Mouse (Mus musculus) myocyte (in vitro differentiated cells): ENCODE results near the gene Ccdc121. TPM values are rescaled to one million over a fixed set of nuclear protein-coding genes. Genes with fewer than 3 reads are reported as not detected.

ENCODE experiments used
- H3K27me3 ChIP-seq: one replicate; pipeline ENCODE4 v1.6.1; 2011; ENCODE audit not compliant: control insufficient read depth, insufficient read depth, insufficient read length
- H3K36me3 ChIP-seq: one replicate; pipeline ENCODE4 v1.6.1; 2011; ENCODE audit not compliant: control insufficient read depth, insufficient read depth
- H3K4me2 ChIP-seq: one replicate; pipeline ENCODE4 v1.6.1; 2011; ENCODE audit warnings: low read depth, control low read depth
- H3K4me3 ChIP-seq: one replicate; pipeline ENCODE4 v1.5.1; 2011; ENCODE audit warnings: mild to moderate bottlenecking, control low read depth, moderate library complexity
- H3K79me2 ChIP-seq: one replicate; pipeline ENCODE4 v1.6.1; 2011; ENCODE audit not compliant: control insufficient read depth, insufficient read depth
- H3ac ChIP-seq: one replicate; pipeline ENCODE4 v1.6.1; 2011; ENCODE audit not compliant: control insufficient read depth, insufficient read length
- CEBPB ChIP-seq: IDR thresholded peaks from 2 replicates; pipeline ENCODE4 v1.6.1; 2011; ENCODE audit warnings: mild to moderate bottlenecking, moderate library complexity; ENCODE audit not compliant: poor library complexity, insufficient read depth, severe bottlenecking
- E2F4 ChIP-seq: IDR thresholded peaks from one replicate; pipeline ENCODE4 v1.6.1; 2011; ENCODE audit warnings: mild to moderate bottlenecking, control low read depth, moderate library complexity; ENCODE audit not compliant: insufficient read depth
- MAX ChIP-seq: IDR thresholded peaks from one replicate; pipeline ENCODE4 v1.6.1; 2011; ENCODE audit warnings: low read depth, mild to moderate bottlenecking, control low read depth
- MYOD1 ChIP-seq, 3 experiments: IDR thresholded peaks; one replicate each; pipeline ENCODE4 v1.6.1; 2011; ENCODE audit warnings: control low read depth in 2 of 3, low read depth in 2 of 3, mild to moderate bottlenecking in 2 of 3, moderate library complexity in 1 of 3; ENCODE audit not compliant: insufficient read length in 2 of 3, control insufficient read depth in 1 of 3
- MYOG ChIP-seq, 3 experiments: IDR thresholded peaks; one replicate each; pipeline ENCODE4 v1.6.1; 2011; ENCODE audit warnings: control low read depth in 2 of 3, low read depth in 2 of 3, mild to moderate bottlenecking in 2 of 3; ENCODE audit not compliant: insufficient read length in 2 of 3, control insufficient read depth in 1 of 3, insufficient read depth in 1 of 3
- POLR2A ChIP-seq: IDR thresholded peaks from one replicate; pipeline ENCODE4 v1.6.1; 2011; ENCODE audit warnings: low read depth, mild to moderate bottlenecking, control low read depth, moderate library complexity; ENCODE audit not compliant: insufficient read length
- POLR2AphosphoS2 ChIP-seq: IDR thresholded peaks from one replicate; pipeline ENCODE4 v1.6.1; 2011; ENCODE audit warnings: low read depth, control low read depth; ENCODE audit not compliant: insufficient read length
- REST ChIP-seq: IDR thresholded peaks from one replicate; pipeline ENCODE4 v1.6.1; 2011; ENCODE audit warnings: mild to moderate bottlenecking, control low read depth, moderate library complexity; ENCODE audit not compliant: insufficient read depth, insufficient read length
- SRF ChIP-seq: IDR thresholded peaks from one replicate; pipeline ENCODE4 v1.6.1; 2011; ENCODE audit warnings: low read depth; ENCODE audit not compliant: control insufficient read depth, insufficient read length
- TCF12 ChIP-seq: IDR thresholded peaks from one replicate; pipeline ENCODE4 v1.6.1; 2011; ENCODE audit warnings: mild to moderate bottlenecking, control low read depth; ENCODE audit not compliant: poor library complexity, insufficient read depth, severe bottlenecking
- TCF3 ChIP-seq: IDR thresholded peaks from one replicate; pipeline ENCODE4 v1.6.1; 2011; ENCODE audit warnings: low read depth, control low read depth; ENCODE audit not compliant: insufficient read length
- USF1 ChIP-seq: IDR thresholded peaks from one replicate; pipeline ENCODE4 v1.6.1; 2011; ENCODE audit warnings: low read depth, mild to moderate bottlenecking, control low read depth, moderate library complexity
- polyA plus RNA-seq: library from polyadenylated mRNA; unstranded; fragments of >200 nt; fragmentation: generic; extraction: Trizol; gene quantifications from one replicate; pipeline ENCODE4 v1.2.1, GENCODE M21; 2012; ENCODE audit warnings: missing spikeins

Gene Ccdc121
- not detected for polyA plus RNA-seq

- H3K79me2 ChIP-seq = no peaks in the 10 kb centered on the region
- no peak within 1 kb of the TSS for H3K4me3 ChIP-seq
- TF ChIP-seq POLR2A = no peak
- TF ChIP-seq TCF12 = no peak
- TF ChIP-seq SRF = no peak
- TF ChIP-seq USF1 = no peak
- TF ChIP-seq TCF3 = no peak
- TF ChIP-seq MAX = no peak
- TF ChIP-seq E2F4 = no peak
- TF ChIP-seq CEBPB = no peak
- no peak for TF ChIP-seq MYOD1 (IDR thresholded peaks at IDR 0.05; ENCODE audit: control insufficient read depth in 1 of 3, insufficient read length in 2 of 3, low read depth in 2 of 3)
- TF ChIP-seq POLR2AphosphoS2 = no peak
- TF ChIP-seq MYOG (IDR thresholded peaks at IDR 0.05; ENCODE audit: control insufficient read depth in 1 of 3, insufficient read depth in 1 of 3, insufficient read length in 2 of 3, low read depth in 2 of 3) = no peak
- no peak for TF ChIP-seq REST
- no peak within 1 kb of the TSS for H3ac ChIP-seq
- no peaks in the 10 kb centered on the region for H3K36me3 ChIP-seq
- no peak within 1 kb of the TSS for H3K4me2 ChIP-seq
- no peaks in the 10 kb centered on the region for H3K27me3 ChIP-seq
Observed at GRCm38 (mm10) chr1:181511307-181511706, at the start of gene Ccdc121. Ccdc121 (minus strand) TSS chr1:181511451.

DNA sequence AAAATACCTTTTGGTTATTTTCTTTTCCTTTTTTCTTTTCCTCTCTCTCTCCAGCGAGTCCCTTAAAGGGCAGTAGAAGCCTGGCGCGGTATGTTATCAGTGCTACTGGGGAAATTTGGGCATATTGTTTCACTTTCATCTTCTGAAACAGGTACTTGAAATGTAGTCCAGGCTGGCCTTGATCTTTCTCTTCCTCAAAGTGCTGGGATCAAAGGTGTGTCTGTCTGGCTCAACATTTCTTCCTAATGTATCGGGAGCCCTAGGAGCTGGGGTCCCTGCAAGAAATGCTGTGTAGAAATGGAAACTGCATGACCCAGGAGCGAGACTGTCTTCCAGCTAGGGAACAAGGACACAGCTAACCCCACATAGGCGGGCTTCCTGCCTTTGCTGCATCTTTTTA lies 49.1 kb upstream of the Ccdc121 start:
- Histone ChIP-seq H3K4me2 (peak overlapping the region; percentile 4), H3K36me3 (no peaks in the 10 kb centered on the region), H3ac (no peak overlapping the region), H3K79me2 (no peaks in the 10 kb centered on the region), H3K27me3 (no peaks in the 10 kb centered on the region), H3K4me3 (no peak overlapping the region)
- TF ChIP-seq POLR2A = no peak
- no peak for TF ChIP-seq CEBPB
- no peak for TF ChIP-seq REST
- no peak for TF ChIP-seq MAX
- no peak for TF ChIP-seq SRF
- no peak for TF ChIP-seq E2F4
- no peak for TF ChIP-seq USF1
- TF ChIP-seq MYOG (IDR thresholded peaks at IDR 0.05; ENCODE audit: control insufficient read depth in 1 of 3, insufficient read depth in 1 of 3, insufficient read length in 2 of 3, low read depth in 2 of 3) = no peak
- TF ChIP-seq TCF3 = no peak
- TF ChIP-seq TCF12 = no peak
- no peak for TF ChIP-seq POLR2AphosphoS2
- no peak for TF ChIP-seq MYOD1 (IDR thresholded peaks at IDR 0.05; ENCODE audit: control insufficient read depth in 1 of 3, insufficient read length in 2 of 3, low read depth in 2 of 3)

- Histone ChIP-seq H3ac (no peak overlapping the region), H3K36me3 (no peaks in the 10 kb centered on the region), H3K27me3 (no peaks in the 10 kb centered on the region), H3K4me3 (no peak overlapping the region), H3K4me2 (peak overlapping the region; percentile 18), H3K79me2 (no peaks in the 10 kb centered on the region)
- TF ChIP-seq MAX = no peak
- peak in 1 of 3 experiments; percentile 63 for TF ChIP-seq MYOG (IDR thresholded peaks at IDR 0.05; ENCODE audit: control insufficient read depth in 1 of 3, insufficient read depth in 1 of 3, insufficient read length in 2 of 3, low read depth in 2 of 3)
- peak in 2 of 3 experiments; percentile 12 to 25 for TF ChIP-seq MYOD1 (IDR thresholded peaks at IDR 0.05; ENCODE audit: control insufficient read depth in 1 of 3, insufficient read length in 2 of 3, low read depth in 2 of 3)
- TF ChIP-seq POLR2AphosphoS2 = no peak
- TF ChIP-seq USF1 = no peak
- TF ChIP-seq POLR2A = no peak
Observed at GRCm38 (mm10) chr1:181559655-181560054, 48.4 kb upstream of the Ccdc121 start.

GRCm38 (mm10) chr1:181555475-181555874 lies 44.2 kb upstream of the Ccdc121 start:
- H3K79me2 ChIP-seq = no peaks in the 10 kb centered on the region
- H3K4me3 ChIP-seq = no peak overlapping the region
- no peaks in the 10 kb centered on the region for H3K36me3 ChIP-seq
- no peak overlapping the region for H3K4me2 ChIP-seq
- no peak overlapping the region for H3ac ChIP-seq
- TF ChIP-seq MAX = no peak
- no peak for TF ChIP-seq REST
- no peak for TF ChIP-seq SRF
- TF ChIP-seq MYOG (IDR thresholded peaks at IDR 0.05; ENCODE audit: control insufficient read depth in 1 of 3, insufficient read depth in 1 of 3, insufficient read length in 2 of 3, low read depth in 2 of 3) = no peak
- no peak for TF ChIP-seq POLR2A
- TF ChIP-seq MYOD1 (IDR thresholded peaks at IDR 0.05; ENCODE audit: control insufficient read depth in 1 of 3, insufficient read length in 2 of 3, low read depth in 2 of 3) = no peak
- no peak for TF ChIP-seq E2F4
- TF ChIP-seq USF1 = no peak
- no peak for TF ChIP-seq TCF3
- no peak for TF ChIP-seq POLR2AphosphoS2
- no peak for TF ChIP-seq TCF12
- no peak for TF ChIP-seq CEBPB
- H3K27me3 ChIP-seq = no peaks in the 10 kb centered on the region
